Mouse (Mus musculus) layer of hippocampus, adult 8-10 months (tissue): ENCODE data around the gene Tex101. TPM values are rescaled to one million over a fixed set of nuclear protein-coding genes. Genes with fewer than 3 reads are reported as not detected.
"Not testable (repeated sequence)": the region's sequence is repeated elsewhere in the genome, so short reads cannot be mapped to it uniquely, and the experiment has no call there.

Experiments used
- DNase-seq, 2 experiments: peaks; one replicate each; pipeline ENCODE4 v3.0.0; 2022; ENCODE audit warnings: low spot score in 2 of 2
- total RNA-seq, 4 experiments: library from RNA; stranded (reverse); gene quantifications; 2 replicates each; pipeline ENCODE4 v1.2.4; 2022

Gene Tex101
- total RNA-seq, 4 experiments from 2014 or later, result not detected

DNA sequence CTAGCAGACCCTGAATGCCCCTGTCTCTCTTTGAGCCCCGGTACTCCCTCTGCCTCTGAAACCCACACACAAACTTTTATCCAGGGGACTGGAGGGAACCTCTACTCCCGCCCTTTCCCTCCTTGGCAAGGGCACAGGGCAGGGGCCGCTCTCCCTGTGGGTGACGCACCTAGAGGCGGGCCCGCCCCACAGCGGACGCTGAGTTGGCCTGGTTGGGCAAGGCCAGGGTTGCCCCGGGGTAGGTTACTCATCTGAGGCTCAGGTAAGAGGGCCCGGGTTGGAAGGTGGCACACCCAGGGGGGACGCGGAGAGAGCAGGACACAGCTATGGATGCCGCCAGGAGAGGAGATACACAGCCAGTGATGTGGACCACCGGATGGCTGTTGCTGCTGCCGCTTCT, 40.2 kb downstream of the Tex101 start, which contains the start of gene Lypd3:
Lypd3 (plus strand) TSS at position 287 of the 400 bp plus-strand sequence.
- DNase-seq, result no peak

DNA sequence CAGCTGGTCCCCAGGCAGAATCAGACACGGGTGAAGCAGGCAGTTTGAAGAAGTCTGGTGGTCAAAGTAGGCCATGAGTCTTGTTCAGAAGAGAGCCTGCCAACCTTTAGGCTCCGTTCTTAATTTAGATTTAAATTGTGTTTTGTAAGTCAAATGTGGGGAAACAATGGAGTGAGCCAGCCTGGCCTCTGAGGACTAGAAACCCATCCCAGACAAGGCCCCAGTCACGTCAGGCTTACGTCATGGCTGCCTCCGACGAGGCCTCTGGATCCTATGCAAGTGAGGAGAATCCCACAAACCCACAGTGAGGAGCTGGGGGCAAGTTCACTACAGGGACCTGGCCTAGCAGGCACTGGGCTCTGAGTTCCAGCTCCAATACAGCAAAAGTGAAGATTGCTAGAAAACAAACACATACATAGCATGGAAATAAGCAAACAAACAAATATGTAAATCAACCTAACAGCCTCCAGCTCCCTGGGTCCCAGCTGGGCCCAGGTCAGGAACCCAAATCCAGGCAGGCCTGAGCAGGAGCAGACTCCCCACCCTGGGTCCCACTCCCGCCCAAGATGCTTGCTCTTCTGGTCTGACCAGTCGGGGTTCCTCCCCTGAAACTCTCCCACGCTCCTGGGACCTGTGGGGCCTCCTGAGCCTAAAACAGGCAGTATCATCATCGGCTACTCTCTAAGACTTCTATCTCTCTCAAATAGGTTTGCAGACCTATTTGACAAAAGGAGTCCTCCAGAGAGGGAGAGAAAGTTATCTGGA, 46.2 kb downstream of the Tex101 start:
- no peak for DNase-seq

- no peak for DNase-seq
Measured at GRCm38 (mm10) chr7:24629672-24630071, 46.8 kb downstream of the Tex101 start.

DNA sequence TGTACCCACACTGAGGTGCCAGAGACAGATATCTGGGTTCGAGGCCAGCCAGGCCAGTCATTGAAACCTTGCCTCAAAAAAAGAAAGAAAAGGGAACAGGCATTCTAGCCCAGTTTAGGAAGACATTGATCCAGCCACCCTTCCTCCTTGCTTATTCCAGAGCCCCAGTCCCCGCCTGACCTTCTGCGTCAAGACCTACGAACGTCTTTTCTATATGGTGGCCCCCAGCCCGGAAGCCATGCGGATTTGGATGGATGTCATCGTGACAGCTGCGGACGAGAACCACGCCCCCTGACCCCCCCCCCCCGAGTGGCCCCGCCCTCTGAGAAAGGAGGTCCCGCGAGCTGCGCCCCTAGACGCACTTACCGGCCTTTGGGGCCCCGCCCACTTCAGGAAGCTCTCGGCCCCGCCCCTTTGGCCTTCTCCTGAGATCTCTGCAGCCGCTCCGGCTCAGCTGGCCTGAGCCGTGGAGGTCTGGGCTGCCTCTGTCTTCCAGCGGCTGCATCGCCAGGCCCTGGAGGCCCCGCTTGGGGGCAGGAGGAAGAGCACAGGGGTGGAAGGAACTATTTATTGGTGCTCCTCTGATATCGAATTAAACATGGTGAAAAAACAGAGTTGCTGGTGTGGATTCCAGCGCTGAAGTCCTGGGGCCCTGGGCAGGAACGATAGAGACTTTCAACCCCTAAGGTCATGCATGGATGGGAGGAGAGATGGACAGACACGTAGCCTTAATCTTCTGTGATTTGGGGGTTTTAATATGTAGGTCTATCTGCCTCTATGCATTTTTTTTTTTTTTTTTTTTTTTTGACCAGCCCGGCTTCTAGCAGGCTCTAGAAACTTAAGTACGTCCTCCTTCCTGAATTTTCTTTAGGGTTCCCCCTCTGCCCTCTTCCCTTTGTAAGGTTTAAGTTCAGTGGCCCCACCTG, 47.5 kb downstream of the Tex101 start:
- DNase-seq, result peak in 1 of 2 experiments; percentile 25

- no peak for DNase-seq
Measured at GRCm38 (mm10) chr7:24622967-24623366, 53.5 kb downstream of the Tex101 start.

DNA sequence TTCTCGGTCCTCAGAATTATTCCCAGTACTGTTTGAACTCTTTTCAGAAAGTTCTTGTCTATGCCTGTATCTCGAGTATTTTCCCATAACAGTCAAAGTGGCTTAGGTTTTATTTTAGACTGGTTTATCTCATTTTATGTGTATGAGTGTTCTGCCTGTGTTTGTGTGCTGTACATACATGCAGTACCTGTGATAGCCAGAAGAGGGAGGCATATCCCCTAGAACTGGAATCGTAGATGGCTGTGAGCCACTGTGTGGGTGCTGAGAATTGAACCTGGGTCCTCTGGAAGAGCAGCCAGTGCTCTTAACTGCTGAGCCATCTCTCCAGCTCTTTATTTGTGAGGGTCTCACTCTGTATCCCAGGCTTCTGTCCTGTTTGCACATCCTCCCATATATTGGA, 55.3 kb downstream of the Tex101 start:
- DNase-seq, result no peak

GRCm38 (mm10) chr7:24619671-24620397, 56.6 kb downstream of the Tex101 start:
- DNase-seq, result no peak

DNA sequence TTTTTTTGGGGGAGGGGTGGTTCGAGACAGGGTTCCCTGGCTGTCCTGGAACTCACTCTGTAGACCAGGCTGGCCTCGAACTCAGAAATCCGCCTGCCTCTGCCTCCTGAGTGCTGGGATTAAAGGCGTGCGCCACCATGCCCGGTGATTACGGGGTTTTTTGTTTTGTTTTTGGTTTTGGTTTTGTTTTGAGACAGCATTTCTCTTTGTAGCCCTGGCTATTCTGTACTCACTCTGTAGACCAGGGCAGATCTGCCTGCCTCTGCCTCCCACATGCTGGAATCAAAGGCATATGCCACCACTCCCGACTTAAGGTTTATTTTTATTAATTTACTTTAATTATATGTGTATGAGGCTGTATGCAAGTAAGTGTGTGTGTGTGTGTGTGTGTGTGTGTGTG, 58.1 kb downstream of the Tex101 start:
- not testable (repeated sequence) for DNase-seq

Other genes starting within 250 kb of the Tex101 start
- gene Irgc1, start 224.4 kb downstream of the Tex101 start, total RNA-seq, result not detected
- gene Plaur, start 214.2 kb downstream of the Tex101 start, total RNA-seq, result 1 to 10 TPM in 3 of 4 experiments, under 1 TPM in 1; 0.87 to 8.3 (median 2.7) TPM
- 100 to 1,000 TPM; 123 to 166 (median 143) TPM for gene Cadm4, start 194.7 kb downstream of the Tex101 start, total RNA-seq
- 10 to 100 TPM; 29.7 to 38.9 (median 34.5) TPM for gene Zfp428, start 169.7 kb downstream of the Tex101 start, total RNA-seq
- gene AC161166.1, start 164.2 kb downstream of the Tex101 start, total RNA-seq, result not detected
- 10 to 100 TPM; 53.6 to 65.2 (median 60.0) TPM for gene Irgq, start 146.0 kb downstream of the Tex101 start, total RNA-seq
- gene Pinlyp, start 130.6 kb downstream of the Tex101 start, total RNA-seq, result under 1 TPM in 1 of 4 experiments, not detected in 3; 0.41 TPM
- gene Xrcc1, start 130.4 kb downstream of the Tex101 start, total RNA-seq, result 10 to 100 TPM; 32.9 to 44.7 (median 41.3) TPM
- 10 to 100 TPM; 10.9 to 15.8 (median 12.3) TPM for gene Ethe1, start 89.1 kb downstream of the Tex101 start, total RNA-seq
- 1 to 10 TPM; 4.0 to 5.2 (median 4.9) TPM for gene Zfp575, start 89.0 kb downstream of the Tex101 start, total RNA-seq
- gene Phldb3, start 65.9 kb downstream of the Tex101 start, total RNA-seq, result under 1 TPM; 0.27 to 0.73 (median 0.35) TPM
- 1 to 10 TPM in 1 of 4 experiments, under 1 TPM in 3; 0.19 to 1.1 (median 0.34) TPM for gene Lypd3, start 40.1 kb downstream of the Tex101 start, total RNA-seq
- not detected for gene BC049730, start 32.6 kb upstream of the Tex101 start, total RNA-seq
- not detected for gene Gm4763, start 50.2 kb upstream of the Tex101 start, total RNA-seq
- under 1 TPM in 1 of 4 experiments, not detected in 3; 0.10 TPM for gene Cd177, start 83.6 kb upstream of the Tex101 start, total RNA-seq
- not detected for gene Ceacam10, start 100.5 kb upstream of the Tex101 start, total RNA-seq
- not detected for gene Gm9844, start 185.5 kb upstream of the Tex101 start, total RNA-seq
- not detected for gene Lypd4, start 193.3 kb upstream of the Tex101 start, total RNA-seq
- gene Dmrtc2, start 193.4 kb upstream of the Tex101 start, total RNA-seq, result not detected
- 100 to 1,000 TPM; 518 to 648 (median 579) TPM for gene Rps19, start 207.7 kb upstream of the Tex101 start, total RNA-seq
- gene Cd79a, start 220.7 kb upstream of the Tex101 start, total RNA-seq, result under 1 TPM in 2 of 4 experiments, not detected in 2; 0.30 to 0.58 TPM
- gene Arhgef1, start 226.2 kb upstream of the Tex101 start, total RNA-seq, result 100 to 1,000 TPM in 1 of 4 experiments, 10 to 100 TPM in 3; 94.8 to 111 (median 99.3) TPM